Mouse (Mus musculus): ENCODE results near the gene Cyb5r4. TPM values are rescaled to one million over a fixed set of nuclear protein-coding genes. Genes with fewer than 3 reads are reported as not detected.

The Cyb5r4 gene
- polyA plus RNA-seq, 1 experiment from 2014 or later: 86.6 TPM

Other genes starting within 250 kb of the Cyb5r4 start
- gene Snap91, start 141.4 kb upstream of the Cyb5r4 start, polyA plus RNA-seq (2014; fragmentation: Nextera tagmentation; extraction: Ambion mirVana): 5.1 and 5.7 TPM in 2 replicates
- gene Ripply2, start 6.5 kb upstream of the Cyb5r4 start, polyA plus RNA-seq (2014; fragmentation: Nextera tagmentation; extraction: Ambion mirVana): 0.35 TPM in 1 of 2 replicates, not detected in the other
- gene Mrap2, start 122.3 kb downstream of the Cyb5r4 start, polyA plus RNA-seq (2014; fragmentation: Nextera tagmentation; extraction: Ambion mirVana): not detected in 2 replicates
- gene Cep162, start 233.5 kb downstream of the Cyb5r4 start, polyA plus RNA-seq (2014; fragmentation: Nextera tagmentation; extraction: Ambion mirVana): 7.5 and 9.6 TPM in 2 replicates

Measured in embryonic facial prominence, embryonic 11.5 days (tissue).